Mouse (Mus musculus) 3T3-L1 (cell line): ENCODE results near the gene Farp2.

Experiments used
- DNase-seq: peaks from one replicate; pipeline ENCODE4 v3.0.0-alpha.2; 2015; ENCODE audit warnings: low read depth, low spot score

Gene Farp2

DNA sequence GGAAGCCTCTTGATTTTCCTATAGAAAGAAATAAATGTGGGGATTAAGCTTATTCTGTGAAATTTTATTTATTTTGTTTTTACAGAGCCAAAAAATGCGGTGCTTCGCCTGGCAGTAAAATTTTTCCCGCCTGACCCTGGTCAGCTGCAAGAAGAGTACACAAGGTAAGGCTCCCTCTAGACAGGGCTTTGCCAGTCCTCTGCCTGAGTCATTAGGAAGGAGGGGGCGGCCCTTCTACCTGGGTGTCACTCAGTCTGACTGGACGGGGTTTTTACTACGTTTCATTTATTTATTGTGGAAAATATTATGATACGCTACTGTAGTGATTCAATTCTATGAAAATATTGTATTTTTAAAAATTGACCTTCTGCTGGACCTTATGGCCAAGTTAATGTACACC lies 51.3 kb downstream of the Farp2 start:
- DNase-seq = no peak

- DNase-seq = no peak
These were observed 51.8 kb downstream of the Farp2 start for GRCm38 (mm10) chr1:93563649-93564048.

- no peak for DNase-seq
These were observed 52.9 kb downstream of the Farp2 start for GRCm38 (mm10) chr1:93564781-93565180.

DNA sequence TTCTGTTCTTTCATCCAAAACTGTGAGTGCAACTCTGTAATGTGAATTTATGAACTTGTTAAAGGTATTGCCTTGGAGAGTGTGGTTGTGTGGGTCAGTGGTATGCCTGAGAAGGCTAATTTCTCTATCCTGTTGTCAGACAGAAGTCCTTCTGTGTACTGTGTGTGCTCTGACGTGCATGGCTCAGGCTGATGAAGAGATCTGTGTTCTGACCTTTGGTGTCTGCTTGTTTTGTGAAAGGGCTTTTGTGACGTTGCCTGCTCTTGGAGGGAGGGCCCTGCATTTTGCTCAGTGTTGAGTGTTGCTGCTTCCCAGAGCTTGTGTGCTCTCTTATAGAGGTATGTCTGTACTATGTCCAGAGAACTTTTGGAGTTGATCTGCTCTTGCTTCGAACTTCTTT lies 55.1 kb downstream of the Farp2 start:
- no peak for DNase-seq

DNA sequence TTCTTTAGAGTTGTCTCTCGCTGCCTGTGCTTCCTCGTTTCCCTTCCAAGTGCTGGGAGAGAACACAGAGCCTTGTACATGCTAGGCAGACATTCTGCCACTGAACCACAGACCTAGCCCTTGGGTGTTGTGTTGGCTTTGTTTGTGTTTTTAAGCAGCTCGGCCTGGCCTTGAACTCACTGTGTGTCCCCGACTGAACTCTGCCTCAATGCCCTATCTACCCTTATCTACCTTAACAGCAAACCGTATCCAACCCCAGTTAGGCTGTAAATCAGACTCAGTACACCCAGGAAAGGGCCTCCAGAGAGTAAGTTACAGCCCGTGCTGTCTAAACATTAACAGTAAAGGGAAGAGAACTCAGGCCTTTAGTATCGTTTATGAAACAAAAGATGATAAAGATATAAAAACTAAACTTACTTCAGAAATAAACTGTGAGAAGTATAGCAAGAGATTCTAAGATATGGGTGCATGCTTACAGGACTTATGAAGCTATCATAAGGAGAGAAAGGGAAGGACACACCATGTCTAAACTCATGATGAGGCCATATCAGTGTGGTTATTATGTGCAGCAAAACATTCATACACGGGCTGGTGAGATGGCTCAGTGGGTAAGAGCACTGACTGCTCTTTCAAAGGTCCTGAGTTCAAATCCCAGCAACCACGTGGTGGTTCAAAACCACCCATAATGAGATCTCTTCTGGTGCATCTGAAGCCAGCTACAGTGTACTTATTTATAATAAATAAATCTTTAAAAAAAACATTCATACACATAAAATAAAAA lies 56.0 kb downstream of the Farp2 start:
- no peak for DNase-seq

DNA sequence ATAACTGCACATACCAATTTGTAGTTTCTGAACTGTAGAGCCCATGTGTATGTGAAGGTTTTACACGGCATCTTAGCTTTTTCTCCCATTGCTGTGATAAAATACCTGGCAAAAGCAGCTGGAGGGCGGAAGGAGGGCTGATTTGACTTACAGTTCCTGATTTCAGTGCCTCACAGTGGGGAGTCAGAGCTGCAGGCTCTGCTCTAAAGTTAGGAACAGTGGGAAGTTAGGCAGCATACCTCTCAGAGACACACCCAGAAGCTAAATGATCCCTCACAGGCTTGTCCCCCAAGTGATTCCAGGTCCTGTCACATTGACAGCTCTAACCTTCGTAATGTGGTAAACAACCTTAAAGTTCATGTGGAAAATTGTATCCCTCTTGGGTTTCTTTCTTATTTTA lies 65.2 kb downstream of the Farp2 start:
- no peak for DNase-seq

GRCm38 (mm10) chr1:93577861-93578260 lies 66.0 kb downstream of the Farp2 start:
- DNase-seq = no peak

- DNase-seq = no peak
These were observed 69.7 kb downstream of the Farp2 start for GRCm38 (mm10) chr1:93581545-93581944.

DNA sequence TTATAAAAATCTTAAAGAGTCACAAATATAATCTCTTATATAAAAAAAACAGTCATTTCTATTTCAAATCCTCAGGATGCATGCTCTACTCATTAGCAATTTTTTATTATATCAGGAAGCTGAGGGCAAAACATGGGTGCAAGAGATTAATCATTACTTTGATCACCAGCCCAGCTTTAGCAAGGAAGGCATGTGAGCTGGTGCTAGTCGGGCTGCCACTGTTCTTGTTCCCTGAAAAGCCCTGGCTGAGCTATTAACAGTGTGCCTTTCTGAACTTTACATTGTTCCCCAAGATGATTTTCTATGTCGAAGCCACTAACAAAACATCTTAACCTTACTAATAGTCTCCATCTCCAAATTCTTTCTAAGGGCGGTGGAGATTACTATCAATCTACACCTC lies 76.5 kb downstream of the Farp2 start:
- no peak for DNase-seq

DNA sequence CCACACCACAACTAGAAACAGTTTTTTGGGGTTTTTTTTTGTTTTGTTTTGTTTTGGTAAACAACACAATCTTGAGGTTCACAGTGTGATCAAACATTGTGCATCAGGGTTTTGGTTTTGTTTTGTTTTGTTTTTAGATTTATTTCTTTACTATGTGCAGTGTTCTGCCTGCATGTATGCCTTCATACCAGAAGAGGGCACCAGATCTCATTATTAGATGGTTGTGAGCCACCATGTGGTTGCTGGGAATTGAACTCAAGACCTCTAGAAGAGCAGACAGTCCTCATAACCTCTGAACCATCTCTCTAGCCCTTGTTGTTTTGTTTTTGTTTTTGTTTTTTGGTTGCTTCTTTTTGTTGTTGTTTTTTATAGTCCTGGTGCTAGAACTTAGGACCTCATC lies 82.1 kb downstream of the Farp2 start:
- DNase-seq = no peak

DNA sequence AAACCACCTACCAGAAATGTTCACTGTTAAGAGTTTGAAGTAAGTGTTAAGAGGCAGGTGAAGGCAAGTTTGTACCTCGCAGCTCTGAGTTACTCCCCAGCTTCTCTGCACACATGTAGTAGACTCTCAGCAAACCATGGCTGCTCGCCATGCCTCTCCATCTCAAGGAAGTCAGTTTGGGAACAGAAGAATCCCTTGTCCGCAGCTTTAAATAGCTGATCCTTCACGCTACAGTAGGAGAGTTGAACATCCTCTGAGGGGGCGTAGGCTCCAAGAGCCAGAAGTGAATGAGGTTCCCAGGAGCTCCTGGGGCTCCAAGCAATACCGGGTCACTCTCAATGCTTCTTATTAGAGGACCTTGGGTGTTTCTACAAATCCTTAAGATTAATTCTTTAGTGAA lies 84.0 kb downstream of the Farp2 start:
- no peak for DNase-seq

- no peak for DNase-seq
These were observed 91.0 kb downstream of the Farp2 start for GRCm38 (mm10) chr1:93602911-93603310.

GRCm38 (mm10) chr1:93603921-93604320 lies 92.0 kb downstream of the Farp2 start:
- DNase-seq = no peak

DNA sequence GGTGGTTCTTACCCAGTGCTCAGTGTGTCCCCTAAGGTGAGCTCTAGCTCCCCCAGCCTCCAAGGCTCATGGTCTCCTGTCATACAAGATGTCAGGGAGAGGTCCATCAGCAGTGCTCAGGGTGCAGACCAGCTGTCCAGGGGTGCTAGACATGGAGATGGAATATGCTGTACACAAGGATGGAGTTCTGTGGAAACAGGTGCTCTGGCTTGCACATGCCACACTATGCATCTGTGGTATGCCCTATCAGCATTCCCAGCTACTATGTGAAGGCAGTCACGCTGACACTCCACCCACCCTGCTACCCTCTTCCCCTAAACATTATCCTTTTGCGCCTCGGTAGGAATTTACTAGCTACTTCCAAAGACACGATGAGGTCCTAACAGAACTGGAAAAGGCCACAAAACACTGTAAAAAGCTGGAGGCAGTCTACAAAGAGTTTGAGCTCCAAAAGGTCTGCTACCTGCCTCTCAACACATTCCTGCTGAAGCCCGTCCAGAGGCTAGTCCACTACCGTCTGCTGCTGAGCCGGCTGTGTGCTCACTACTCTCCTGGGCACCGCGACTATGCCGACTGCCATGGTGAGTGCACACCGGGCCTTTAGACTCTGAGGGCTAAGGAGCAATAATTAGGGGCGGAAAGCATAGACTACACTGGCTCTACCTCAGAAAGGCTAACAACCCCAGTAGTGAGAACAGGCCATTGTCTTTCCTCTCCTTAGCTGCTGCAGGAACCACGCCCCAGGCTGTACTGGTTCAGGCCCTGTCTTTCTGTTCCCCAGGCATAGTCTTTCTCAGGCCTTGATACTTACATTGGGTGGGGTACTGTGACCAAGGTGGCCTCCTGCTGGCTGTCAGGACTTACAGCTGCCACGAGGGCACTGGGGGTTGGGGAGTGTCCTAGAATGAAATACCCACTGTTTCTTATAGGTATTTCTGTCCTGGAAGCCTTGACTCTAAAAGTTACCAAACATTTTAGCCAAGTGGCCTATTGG lies 95.5 kb downstream of the Farp2 start:
- DNase-seq = no peak

DNA sequence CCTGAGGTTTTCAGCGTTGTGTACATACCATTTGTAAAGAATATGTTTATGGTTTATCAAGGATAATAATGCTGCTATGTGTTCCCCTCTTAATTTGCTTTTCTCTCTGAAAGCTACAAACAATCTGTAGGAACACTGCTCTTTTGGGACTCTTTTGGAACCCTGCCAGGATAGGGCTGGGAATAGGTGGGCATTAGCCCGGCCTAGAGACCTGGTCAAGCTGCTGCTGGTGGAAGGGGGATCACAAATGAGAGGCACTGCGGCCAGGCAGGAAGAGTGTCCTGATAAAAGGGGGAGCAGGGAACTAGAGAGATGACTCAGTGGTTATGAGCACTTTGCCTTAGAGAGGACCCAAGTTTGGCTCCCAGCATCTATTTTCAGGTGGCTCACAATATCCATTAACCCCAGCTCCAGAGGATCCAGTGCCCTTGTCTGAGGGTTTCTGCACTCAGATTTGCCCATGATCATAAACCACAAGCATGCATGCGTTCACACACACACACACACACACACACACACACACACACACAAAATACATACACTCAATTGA lies 96.9 kb downstream of the Farp2 start:
- peak; percentile 69 for DNase-seq

- DNase-seq = no peak
These were observed 97.9 kb downstream of the Farp2 start for GRCm38 (mm10) chr1:93609762-93610161.

- peak; percentile 70 for DNase-seq
These were observed 106.3 kb downstream of the Farp2 start for GRCm38 (mm10) chr1:93618059-93618748.

GRCm38 (mm10) chr1:93618948-93619347 lies 107.1 kb downstream of the Farp2 start:
- DNase-seq = no peak

GRCm38 (mm10) chr1:93624502-93624901 lies 112.6 kb downstream of the Farp2 start:
- DNase-seq = no peak

- no peak for DNase-seq
These were observed 118.9 kb downstream of the Farp2 start for GRCm38 (mm10) chr1:93630796-93631195.

DNA sequence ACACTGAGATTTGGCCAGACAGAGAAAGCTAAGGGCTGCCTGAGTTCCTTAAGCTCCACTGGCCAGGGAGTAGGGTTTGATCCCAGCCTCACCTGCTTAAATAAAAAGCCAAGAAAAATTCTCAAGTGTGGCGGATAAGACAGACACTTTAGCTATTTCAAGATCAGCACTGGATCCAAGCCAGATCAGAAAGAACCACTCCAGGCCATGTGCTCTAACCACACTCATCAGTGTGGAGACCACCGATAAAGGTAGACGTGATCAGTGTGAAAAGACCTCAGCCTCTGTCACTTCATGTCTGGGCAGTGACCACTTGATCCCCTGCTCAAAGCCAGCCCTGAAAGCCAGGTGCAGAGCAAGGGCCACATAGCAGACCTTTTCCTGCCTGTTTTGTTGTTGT lies 120.8 kb downstream of the Farp2 start:
- DNase-seq = no peak

DNA sequence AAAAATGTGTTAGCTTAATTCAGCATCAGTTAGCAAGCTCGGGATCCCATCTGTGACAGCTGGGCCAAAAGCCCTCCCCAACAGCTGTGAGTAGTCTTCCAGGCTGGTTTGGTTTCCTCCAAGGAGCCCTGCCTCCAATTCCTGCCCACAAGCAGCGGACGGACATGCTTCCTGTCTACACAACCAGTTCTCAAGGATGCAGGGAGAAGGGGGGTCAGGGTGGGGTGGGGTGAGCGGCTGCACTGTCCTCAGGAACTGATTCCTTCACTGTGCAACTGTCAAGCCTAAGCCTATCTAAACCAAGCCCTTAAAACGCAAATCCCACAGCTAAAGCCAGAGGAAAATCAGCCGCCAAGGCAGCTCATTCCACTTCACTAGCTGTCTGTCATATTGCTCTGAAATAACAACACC lies 122.6 kb downstream of the Farp2 start:
- peak; percentile 69 for DNase-seq
